Mouse (Mus musculus) midbrain, postnatal 0 days (tissue): ENCODE results near the gene Nphp1. TPM values are rescaled to one million over a fixed set of nuclear protein-coding genes. Genes with fewer than 3 reads are reported as not detected.
A peak's percentile ranks its signal among the peaks of the same experiment; 100 is the strongest.

ENCODE experiments used
- ATAC-seq: fragments of 200-750 bp; cut with Nextera tagmentation; 2 replicates; pipeline ENCODE4 v1.8.0; 2017; ENCODE audit warnings: moderate number of reproducible peaks, mild to moderate bottlenecking, moderate TSS enrichment, moderate library complexity; ENCODE audit not compliant: low FRiP score
- DNase-seq: peaks from one replicate; pipeline ENCODE4 v3.0.0-alpha.2; 2015; ENCODE audit warnings: low spot score
- H3K27ac ChIP-seq: fragments of 300-500 bp; sonication (generic); 2 replicates; pipeline ENCODE4 v1.5.1; 2014; ENCODE audit warnings: low read depth, mild to moderate bottlenecking, low read length, mixed read lengths
- H3K27me3 ChIP-seq: fragments of 300-500 bp; sonication (generic); 2 replicates; pipeline ENCODE4 v1.6.1; 2014; ENCODE audit warnings: low read length, control low read depth, mixed read lengths; ENCODE audit not compliant: insufficient read depth
- H3K36me3 ChIP-seq: fragments of 300-500 bp; sonication (generic); 2 replicates; pipeline ENCODE4 v1.6.1; 2014; ENCODE audit warnings: low read length, control low read depth, mixed read lengths; ENCODE audit not compliant: insufficient read depth
- H3K4me1 ChIP-seq: fragments of 300-500 bp; sonication (generic); 2 replicates; pipeline ENCODE4 v1.6.1; 2014; ENCODE audit warnings: mild to moderate bottlenecking, control low read depth, antibody characterized with exemption, low read length, mixed read lengths; ENCODE audit not compliant: insufficient read depth
- H3K4me2 ChIP-seq: fragments of 300-500 bp; sonication (generic); 2 replicates; pipeline ENCODE4 v1.6.1; 2014; ENCODE audit warnings: low read depth, mild to moderate bottlenecking, low read length, mixed read lengths; ENCODE audit not compliant: poor library complexity, severe bottlenecking
- H3K4me3 ChIP-seq: fragments of 300-500 bp; sonication (generic); 2 replicates; pipeline ENCODE4 v1.5.1; 2014; ENCODE audit warnings: low read depth, mild to moderate bottlenecking, low read length, moderate library complexity
- H3K9ac ChIP-seq: fragments of 300-500 bp; sonication (generic); replicated peaks from 2 replicates; pipeline ENCODE4 v1.6.1; 2014; ENCODE audit warnings: mild to moderate bottlenecking, low read length, moderate library complexity, mixed read lengths; ENCODE audit not compliant: poor library complexity, severe bottlenecking
- H3K9me3 ChIP-seq: fragments of 300-500 bp; sonication (generic); 2 replicates; pipeline ENCODE4 v1.6.1; 2016; ENCODE audit warnings: low read length, control low read depth
- CTCF ChIP-seq: IDR thresholded peaks from 2 replicates; pipeline ENCODE4 v1.5.1; 2016; ENCODE audit warnings: antibody characterized with exemption, mild to moderate bottlenecking
- WGBS: fragments of 180-500 bp; shearing (Covaris S2); extraction: QIAGEN DNeasy Blood & Tissue Kit; methylation state at CpG from one replicate; pipeline ENCODE4 v1.1.7; 2014; 5-methylcytosine and 5-hydroxymethylcytosine counted together
- polyA plus RNA-seq: library from polyadenylated mRNA; unstranded; fragments of >200 nt; fragmentation: Nextera tagmentation; extraction: Ambion mirVana; gene quantifications from 2 replicates; pipeline ENCODE4 v1.2.1, GENCODE M21; 2015
- total RNA-seq: library from RNA; depleted of rRNA; stranded (reverse); fragments of >200 nt; gene quantifications from 2 replicates; pipeline ENCODE4 v1.2.3, GENCODE M21; 2014

Nphp1 gene
- total and polyA plus RNA-seq, 2 experiments from 2014 or later, result 11.3 to 18.6 TPM

GRCm38 (mm10) chr2:127737885-127738284 lies 50.8 kb downstream of the Nphp1 start:
- Histone ChIP-seq H3K9me3 (no peaks in the 10 kb centered on the region), H3K4me1 (no peaks in the 10 kb centered on the region), H3K27me3 (no peaks in the 10 kb centered on the region), H3K27ac (no peak overlapping the region), H3K4me2 (no peak overlapping the region), H3K36me3 (peaks cover 3% of the 10 kb centered on the region; the same call in 1 of the 2 replicates), H3K4me3 (no peak overlapping the region), H3K9ac (no peak overlapping the region)
- WGBS, result 87% methylated on average over 3 of the region's 3 CpGs
- no peak for TF ChIP-seq CTCF
- DNase-seq, result no peak
- ATAC-seq, result no peak

- no peak for ATAC-seq
- no peak for TF ChIP-seq CTCF
These were observed 52.0 kb downstream of the Nphp1 start for GRCm38 (mm10) chr2:127736631-127737209.

GRCm38 (mm10) chr2:127735512-127736145 lies 53.1 kb downstream of the Nphp1 start:
- ATAC-seq, result no peak
- no peaks in the 10 kb centered on the region for H3K4me1 ChIP-seq

More at GRCm38 (mm10) chr2:127736631-127737209, 52.0 kb downstream of the Nphp1 start:
- H3K4me3 ChIP-seq, result no peak overlapping the region
- WGBS, result 79% methylated on average over 6 of the region's 6 CpGs
- H3K36me3 ChIP-seq, result peaks cover 1% of the 10 kb centered on the region; the same call in 1 of the 2 replicates
- H3K4me2 ChIP-seq, result no peak overlapping the region
- H3K27ac ChIP-seq, result no peak overlapping the region
- H3K9ac ChIP-seq, result no peak overlapping the region
- no peak for DNase-seq
- no peaks in the 10 kb centered on the region for H3K9me3 ChIP-seq
- no peaks in the 10 kb centered on the region for H3K27me3 ChIP-seq
- H3K4me1 ChIP-seq, result no peaks in the 10 kb centered on the region

GRCm38 (mm10) chr2:127734889-127735288 lies 53.8 kb downstream of the Nphp1 start:
- Histone ChIP-seq H3K4me3 (no peak overlapping the region), H3K27me3 (no peaks in the 10 kb centered on the region), H3K27ac (no peak overlapping the region), H3K4me2 (no peak overlapping the region), H3K9me3 (no peaks in the 10 kb centered on the region), H3K36me3 (no peaks in the 10 kb centered on the region), H3K9ac (no peak overlapping the region), H3K4me1 (no peaks in the 10 kb centered on the region)
- TF ChIP-seq CTCF, result no peak
- 80% methylated on average over 5 of the region's 5 CpGs for WGBS
- ATAC-seq, result no peak
- no peak for DNase-seq

More at GRCm38 (mm10) chr2:127735512-127736145, 53.1 kb downstream of the Nphp1 start:
- no peak for TF ChIP-seq CTCF
- no peaks in the 10 kb centered on the region for H3K36me3 ChIP-seq
- H3K27me3 ChIP-seq, result no peaks in the 10 kb centered on the region
- H3K9me3 ChIP-seq, result no peaks in the 10 kb centered on the region
- no peak overlapping the region for H3K4me2 ChIP-seq
- H3K4me3 ChIP-seq, result no peak overlapping the region
- H3K27ac ChIP-seq, result no peak overlapping the region
- WGBS, result 79% methylated on average over 9 of the region's 9 CpGs
- DNase-seq, result no peak
- no peak overlapping the region for H3K9ac ChIP-seq

GRCm38 (mm10) chr2:127730301-127730997 lies 58.2 kb downstream of the Nphp1 start:
- no peaks in the 10 kb centered on the region for H3K27me3 ChIP-seq
- H3K27ac ChIP-seq, result no peak overlapping the region
- no peaks in the 10 kb centered on the region for H3K9me3 ChIP-seq
- no peak for ATAC-seq
- no peak overlapping the region for H3K4me3 ChIP-seq
- no peak overlapping the region for H3K9ac ChIP-seq
- no peak for DNase-seq
- WGBS, result 45% methylated on average over 7 of the region's 7 CpGs
- TF ChIP-seq CTCF, result no peak
- no peaks in the 10 kb centered on the region for H3K4me1 ChIP-seq
- H3K36me3 ChIP-seq, result no peaks in the 10 kb centered on the region
- no peak overlapping the region for H3K4me2 ChIP-seq

GRCm38 (mm10) chr2:127729671-127730070 lies 59.0 kb downstream of the Nphp1 start, which contains the start of gene Mall:
Gene Mall, minus strand, starts transcription at chr2:127729932.
- ATAC-seq (no peak), DNase-seq (no peak)
- Histone ChIP-seq H3K4me2 (peak within 1 kb of the TSS; percentile 30), H3K9ac (no peak within 1 kb of the TSS; the same call in 1 of the 2 replicates), H3K36me3 (no peaks in the 10 kb centered on the region), H3K4me1 (no peaks in the 10 kb centered on the region), H3K4me3 (peak within 1 kb of the TSS; percentile 14; the same call in 1 of the 2 replicates), H3K27me3 (no peaks in the 10 kb centered on the region), H3K27ac (no peak within 1 kb of the TSS), H3K9me3 (no peaks in the 10 kb centered on the region)
- TF ChIP-seq CTCF, result no peak
- WGBS, result 2% methylated on average over 26 of the region's 26 CpGs
